Mouse (Mus musculus) myocyte (in vitro differentiated cells): Measurements from ENCODE around the gene Dock4.

Experiments
- E2F4 ChIP-seq: IDR thresholded peaks from one replicate; pipeline ENCODE4 v1.6.1; 2011; ENCODE audit warnings: mild to moderate bottlenecking, control low read depth, moderate library complexity; ENCODE audit not compliant: insufficient read depth
- MYOG ChIP-seq, 3 experiments: IDR thresholded peaks; one replicate each; pipeline ENCODE4 v1.6.1; 2011; ENCODE audit warnings: control low read depth in 2 of 3, low read depth in 2 of 3, mild to moderate bottlenecking in 2 of 3; ENCODE audit not compliant: insufficient read length in 2 of 3, control insufficient read depth in 1 of 3, insufficient read depth in 1 of 3
- POLR2A ChIP-seq: IDR thresholded peaks from one replicate; pipeline ENCODE4 v1.6.1; 2011; ENCODE audit warnings: low read depth, mild to moderate bottlenecking, control low read depth, moderate library complexity; ENCODE audit not compliant: insufficient read length

DNA sequence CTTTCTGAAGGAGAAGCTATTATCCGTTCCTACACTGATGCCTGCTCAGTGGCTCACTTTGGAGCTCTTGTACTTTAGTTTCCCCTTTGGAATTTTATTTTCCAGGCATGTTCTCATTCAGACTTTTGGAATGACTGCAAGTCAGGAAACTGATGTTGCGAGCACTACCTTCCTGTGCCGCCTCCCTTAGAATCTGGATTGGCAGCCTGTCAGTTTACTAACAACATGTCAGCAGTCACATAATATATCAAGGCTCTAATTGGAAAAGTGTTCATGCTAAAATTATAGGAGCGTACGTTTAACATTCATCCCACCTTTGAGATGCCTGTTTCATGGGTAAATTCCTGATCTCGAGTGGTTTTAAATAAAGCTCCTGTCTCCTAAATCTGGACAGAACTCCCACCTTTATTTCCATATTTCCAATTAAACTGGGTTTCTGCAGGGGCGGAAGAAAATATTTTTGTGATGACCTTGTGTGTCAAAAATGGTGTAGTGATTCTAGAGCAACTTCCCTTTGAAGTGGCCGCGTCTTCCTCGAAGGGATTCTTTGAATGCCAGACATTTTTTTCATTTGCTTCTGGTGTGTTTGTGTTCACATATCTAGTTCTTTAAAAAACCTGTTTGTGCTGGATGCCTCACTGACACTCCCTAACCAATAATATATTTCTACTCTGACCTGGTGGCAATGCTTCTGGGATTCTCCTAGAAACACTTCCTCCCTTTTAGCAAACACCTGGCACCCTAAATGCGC, 26.1 kb downstream of the Dock4 start:
- TF ChIP-seq E2F4 (no peak), POLR2A (no peak), MYOG (IDR thresholded peaks at IDR 0.05; ENCODE audit: control insufficient read depth in 1 of 3, insufficient read depth in 1 of 3, insufficient read length in 2 of 3, low read depth in 2 of 3) (no peak)
